Mouse (Mus musculus): ENCODE data around the gene Ccn6. TPM values are rescaled to one million over a fixed set of nuclear protein-coding genes. Genes with fewer than 3 reads are reported as not detected.

The Ccn6 gene
- polyA plus RNA-seq, 1 experiment from 2014 or later = 0.16 TPM

- H3K36me3 ChIP-seq (ENCODE audit: insufficient read depth, low read length) = no peaks in the 10 kb centered on the region
- H3K4me1 ChIP-seq (replicated peaks; ENCODE audit: insufficient read depth, low read length) = no peaks in the 10 kb centered on the region; the same call in 1 of the 2 replicates
- H3K27ac ChIP-seq = peak overlapping the region; percentile 66
- H3K9ac ChIP-seq (ENCODE audit: low read depth, low read length) = peak overlapping the region; percentile 35; the same call in 1 of the 2 replicates
- DNase-seq (ENCODE audit: low spot score) (peak; percentile 93), ATAC-seq (replicated peaks; ENCODE audit: low FRiP score, low read depth) (peak; percentile 70)
- no peaks in the 10 kb centered on the region for H3K9me3 ChIP-seq (replicated peaks; ENCODE audit: low read length)
- peak; percentile 80 for TF ChIP-seq CTCF (IDR thresholded peaks at IDR 0.05; ENCODE audit: low read depth)
- peak overlapping the region; percentile 66 for H3K4me2 ChIP-seq (ENCODE audit: low read length)
- no peaks in the 10 kb centered on the region for H3K27me3 ChIP-seq (ENCODE audit: insufficient read depth, low read length)
- H3K4me3 ChIP-seq (replicated peaks; ENCODE audit: low read depth, low read length) = peak overlapping the region; percentile 40
- WGBS = 17% methylated on average over 26 of the region's 26 CpGs
Observed at GRCm38 (mm10) chr10:39171603-39172539, 8.3 kb upstream of the Ccn6 start.

- peak overlapping the region; percentile 40 for H3K4me3 ChIP-seq (replicated peaks; ENCODE audit: low read depth, low read length)
- H3K9me3 ChIP-seq (replicated peaks; ENCODE audit: low read length) = no peaks in the 10 kb centered on the region
- DNase-seq (ENCODE audit: low spot score) = peak; percentile 96
- peak overlapping the region; percentile 35; the same call in 1 of the 2 replicates for H3K9ac ChIP-seq (ENCODE audit: low read depth, low read length)
- no peaks in the 10 kb centered on the region for H3K27me3 ChIP-seq (ENCODE audit: insufficient read depth, low read length)
- no peaks in the 10 kb centered on the region; the same call in 1 of the 2 replicates for H3K4me1 ChIP-seq (replicated peaks; ENCODE audit: insufficient read depth, low read length)
- WGBS = under 1% methylated on average over 19 of the region's 19 CpGs
- peak overlapping the region; percentile 66; the same call in 1 of the 2 replicates for H3K27ac ChIP-seq
- peak overlapping the region; percentile 66 for H3K4me2 ChIP-seq (ENCODE audit: low read length)
- ATAC-seq (replicated peaks; ENCODE audit: low FRiP score, low read depth) = peak; percentile 78
- peak; percentile 99 for TF ChIP-seq CTCF (IDR thresholded peaks at IDR 0.05; ENCODE audit: low read depth)
- H3K36me3 ChIP-seq (ENCODE audit: insufficient read depth, low read length) = no peaks in the 10 kb centered on the region
Observed at GRCm38 (mm10) chr10:39171134-39171533, 7.5 kb upstream of the Ccn6 start.

- DNase-seq (ENCODE audit: low spot score) (no peak), ATAC-seq (replicated peaks; ENCODE audit: low FRiP score, low read depth) (peak; percentile 35)
- H3K4me2 ChIP-seq (ENCODE audit: low read length) = peak overlapping the region; percentile 6; the same call in 1 of the 2 replicates
- no peaks in the 10 kb centered on the region for H3K9me3 ChIP-seq (replicated peaks; ENCODE audit: low read length)
- peaks cover 2% of the 10 kb centered on the region; the same call in 1 of the 2 replicates for H3K4me1 ChIP-seq (replicated peaks; ENCODE audit: insufficient read depth, low read length)
- H3K36me3 ChIP-seq (ENCODE audit: insufficient read depth, low read length) = no peaks in the 10 kb centered on the region
- H3K4me3 ChIP-seq (replicated peaks; ENCODE audit: low read depth, low read length) = no peak overlapping the region
- no peak for TF ChIP-seq CTCF (IDR thresholded peaks at IDR 0.05; ENCODE audit: low read depth)
- H3K27me3 ChIP-seq (ENCODE audit: insufficient read depth, low read length) = no peaks in the 10 kb centered on the region
- 14% methylated on average over 6 of the region's 6 CpGs for WGBS
- no peak overlapping the region for H3K9ac ChIP-seq (ENCODE audit: low read depth, low read length)
- no peak overlapping the region for H3K27ac ChIP-seq
Observed at GRCm38 (mm10) chr10:39170706-39171105, 7.1 kb upstream of the Ccn6 start.

GRCm38 (mm10) chr10:39170181-39170580 is 6.6 kb upstream of the Ccn6 start:
- Histone ChIP-seq H3K4me3 (replicated peaks; ENCODE audit: low read depth, low read length) (no peak overlapping the region), H3K4me1 (replicated peaks; ENCODE audit: insufficient read depth, low read length) (peaks cover 7% of the 10 kb centered on the region; the same call in 1 of the 2 replicates), H3K27me3 (ENCODE audit: insufficient read depth, low read length) (no peaks in the 10 kb centered on the region), H3K36me3 (ENCODE audit: insufficient read depth, low read length) (no peaks in the 10 kb centered on the region), H3K27ac (no peak overlapping the region), H3K4me2 (ENCODE audit: low read length) (peak overlapping the region; percentile 35), H3K9ac (ENCODE audit: low read depth, low read length) (no peak overlapping the region), H3K9me3 (replicated peaks; ENCODE audit: low read length) (no peaks in the 10 kb centered on the region)
- no peak; the same call in 1 of the 2 replicates for ATAC-seq (replicated peaks; ENCODE audit: low FRiP score, low read depth)
- DNase-seq (ENCODE audit: low spot score) = peak; percentile 75
- peak; percentile 90 for TF ChIP-seq CTCF (IDR thresholded peaks at IDR 0.05; ENCODE audit: low read depth)
- WGBS = 7% methylated on average over 8 of the region's 8 CpGs

GRCm38 (mm10) chr10:39169642-39170041 is 6.0 kb upstream of the Ccn6 start:
- Histone ChIP-seq H3K27ac (no peak overlapping the region), H3K9me3 (replicated peaks; ENCODE audit: low read length) (no peaks in the 10 kb centered on the region), H3K9ac (ENCODE audit: low read depth, low read length) (no peak overlapping the region), H3K4me2 (ENCODE audit: low read length) (peak overlapping the region; percentile 35), H3K27me3 (ENCODE audit: insufficient read depth, low read length) (no peaks in the 10 kb centered on the region), H3K36me3 (ENCODE audit: insufficient read depth, low read length) (no peaks in the 10 kb centered on the region), H3K4me1 (replicated peaks; ENCODE audit: insufficient read depth, low read length) (peaks cover 7% of the 10 kb centered on the region; the same call in 1 of the 2 replicates), H3K4me3 (replicated peaks; ENCODE audit: low read depth, low read length) (no peak overlapping the region)
- WGBS = 44% methylated on average over 9 of the region's 9 CpGs
- DNase-seq (ENCODE audit: low spot score) (peak; percentile 9), ATAC-seq (replicated peaks; ENCODE audit: low FRiP score, low read depth) (peak; percentile 52; the same call in 1 of the 2 replicates)
- no peak for TF ChIP-seq CTCF (IDR thresholded peaks at IDR 0.05; ENCODE audit: low read depth)

GRCm38 (mm10) chr10:39167611-39168010 is 4.0 kb upstream of the Ccn6 start:
- DNase-seq (ENCODE audit: low spot score) = no peak
- H3K4me3 ChIP-seq (replicated peaks; ENCODE audit: low read depth, low read length) = no peak overlapping the region
- no peaks in the 10 kb centered on the region for H3K9me3 ChIP-seq (replicated peaks; ENCODE audit: low read length)
- 65% methylated on average over 11 of the region's 11 CpGs for WGBS
- no peaks in the 10 kb centered on the region for H3K27me3 ChIP-seq (ENCODE audit: insufficient read depth, low read length)
- peaks cover 13% of the 10 kb centered on the region; the same call in 1 of the 2 replicates for H3K4me1 ChIP-seq (replicated peaks; ENCODE audit: insufficient read depth, low read length)
- H3K9ac ChIP-seq (ENCODE audit: low read depth, low read length) = no peak overlapping the region
- H3K4me2 ChIP-seq (ENCODE audit: low read length) = no peak overlapping the region
- H3K36me3 ChIP-seq (ENCODE audit: insufficient read depth, low read length) = no peaks in the 10 kb centered on the region
- TF ChIP-seq CTCF (IDR thresholded peaks at IDR 0.05; ENCODE audit: low read depth) = no peak
- ATAC-seq (replicated peaks; ENCODE audit: low FRiP score, low read depth) = no peak
- no peak overlapping the region for H3K27ac ChIP-seq
